Mouse (Mus musculus): Measurements from ENCODE around the gene Lrrc7.
"Not testable (repeated sequence)": the region's sequence is repeated elsewhere in the genome, so short reads cannot be mapped to it uniquely, and the experiment has no call there.

Gene Lrrc7

GRCm38 (mm10) chr3:158168454-158168853 lies 393.6 kb downstream of the Lrrc7 start:
- DNase-seq (ENCODE audit: low read depth, low spot score): no peak

GRCm38 (mm10) chr3:158165004-158165403 lies 397.0 kb downstream of the Lrrc7 start:
- no peak for DNase-seq (ENCODE audit: low read depth, low spot score)

GRCm38 (mm10) chr3:158164452-158164851 lies 397.6 kb downstream of the Lrrc7 start:
- DNase-seq (ENCODE audit: low read depth, low spot score): no peak

- no peak for DNase-seq (ENCODE audit: low read depth, low spot score)
Observed at GRCm38 (mm10) chr3:158163127-158163526, 398.9 kb downstream of the Lrrc7 start.

- DNase-seq (ENCODE audit: low read depth, low spot score): no peak
Observed at GRCm38 (mm10) chr3:158161924-158162490, 400.0 kb downstream of the Lrrc7 start.

GRCm38 (mm10) chr3:158155515-158156286 lies 406.3 kb downstream of the Lrrc7 start:
- DNase-seq (ENCODE audit: low read depth, low spot score): no peak

GRCm38 (mm10) chr3:158154134-158154533 lies 407.9 kb downstream of the Lrrc7 start:
- DNase-seq (ENCODE audit: low read depth, low spot score): no peak

- DNase-seq (ENCODE audit: low read depth, low spot score): no peak
Observed at GRCm38 (mm10) chr3:158148998-158149397, 413.0 kb downstream of the Lrrc7 start.

GRCm38 (mm10) chr3:158140629-158141028 lies 421.4 kb downstream of the Lrrc7 start:
- DNase-seq (ENCODE audit: low read depth, low spot score): peak; percentile 21

GRCm38 (mm10) chr3:158137796-158138195 lies 424.2 kb downstream of the Lrrc7 start:
- DNase-seq (ENCODE audit: low read depth, low spot score): no peak

- DNase-seq (ENCODE audit: low read depth, low spot score): no peak
Observed at GRCm38 (mm10) chr3:158131672-158132071, 430.3 kb downstream of the Lrrc7 start.

GRCm38 (mm10) chr3:158131233-158131632 lies 430.8 kb downstream of the Lrrc7 start:
- DNase-seq (ENCODE audit: low read depth, low spot score): no peak

- DNase-seq (ENCODE audit: low read depth, low spot score): no peak
Observed at GRCm38 (mm10) chr3:158122899-158123298, 439.1 kb downstream of the Lrrc7 start.

GRCm38 (mm10) chr3:158105260-158105659 lies 456.8 kb downstream of the Lrrc7 start:
- DNase-seq (ENCODE audit: low read depth, low spot score): no peak

- DNase-seq (ENCODE audit: low read depth, low spot score): no peak
Observed at GRCm38 (mm10) chr3:158103467-158103866, 458.6 kb downstream of the Lrrc7 start.

GRCm38 (mm10) chr3:158102530-158102929 lies 459.5 kb downstream of the Lrrc7 start:
- DNase-seq (ENCODE audit: low read depth, low spot score): not testable (repeated sequence)

GRCm38 (mm10) chr3:158102043-158102442 lies 460.0 kb downstream of the Lrrc7 start:
- not testable (repeated sequence) for DNase-seq (ENCODE audit: low read depth, low spot score)

- DNase-seq (ENCODE audit: low read depth, low spot score): no peak
Observed at GRCm38 (mm10) chr3:158093919-158094318, 468.1 kb downstream of the Lrrc7 start.

- DNase-seq (ENCODE audit: low read depth, low spot score): no peak
Observed at GRCm38 (mm10) chr3:158091601-158092000, 470.4 kb downstream of the Lrrc7 start.

GRCm38 (mm10) chr3:158077828-158078227 lies 484.2 kb downstream of the Lrrc7 start:
- DNase-seq (ENCODE audit: low read depth, low spot score): no peak

- no peak for DNase-seq (ENCODE audit: low read depth, low spot score)
Observed at GRCm38 (mm10) chr3:158077380-158077772, 484.6 kb downstream of the Lrrc7 start.

- peak; percentile 15 for DNase-seq (ENCODE audit: low read depth, low spot score)
Observed at GRCm38 (mm10) chr3:158076685-158077379, 485.2 kb downstream of the Lrrc7 start.

GRCm38 (mm10) chr3:158075004-158075403 lies 487.0 kb downstream of the Lrrc7 start:
- no peak for DNase-seq (ENCODE audit: low read depth, low spot score)

All from skeletal muscle tissue, adult 2 months (tissue).